Mouse (Mus musculus): ENCODE measurements around the gene Sema5b. TPM values are rescaled to one million over a fixed set of nuclear protein-coding genes. Genes with fewer than 3 reads are reported as not detected.

Gene Sema5b
- total RNA-seq, 1 experiment = 6.4 TPM

DNA sequence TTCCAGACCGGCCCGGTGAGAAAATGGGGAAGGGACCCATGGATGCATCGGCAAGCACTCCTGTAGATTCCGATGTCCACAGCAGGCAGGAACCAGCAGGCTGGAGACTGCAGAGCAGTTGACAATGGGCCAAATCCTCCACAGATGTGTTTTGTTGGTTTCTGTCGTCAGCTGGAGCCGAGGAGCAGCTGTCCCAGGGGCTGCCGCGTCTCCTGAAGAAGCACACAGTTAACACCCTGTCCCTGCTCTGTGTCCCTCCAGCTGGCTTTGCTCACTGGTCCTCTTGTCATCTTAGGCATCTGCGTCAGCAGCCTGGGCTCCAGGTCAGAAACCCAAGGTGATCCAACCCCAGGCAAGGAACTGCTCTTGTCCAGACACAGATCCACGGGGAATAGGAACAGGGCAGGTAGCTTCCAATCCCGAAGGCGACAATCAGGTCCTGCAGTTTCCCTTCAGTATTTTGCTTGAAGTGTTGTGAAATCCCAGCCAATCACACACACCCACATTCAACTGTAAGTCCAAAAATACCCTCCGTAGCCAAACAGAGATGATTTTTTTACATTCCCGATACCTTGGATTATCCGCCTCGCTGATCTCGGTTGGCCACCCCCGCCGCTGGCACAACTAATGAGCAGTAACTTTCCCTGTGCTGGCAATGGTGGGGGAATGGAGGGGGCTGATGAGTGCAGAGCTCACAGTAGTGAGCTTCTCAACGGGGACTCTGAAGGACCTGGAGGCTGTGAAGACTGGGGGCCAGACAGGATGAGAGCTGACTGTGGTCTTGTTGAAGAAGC is 63.0 kb downstream of the Sema5b start:
- DNase-seq (ENCODE audit: low read depth, low spot score) = no peak

GRCm38 (mm10) chr16:35607250-35607649 is 66.3 kb downstream of the Sema5b start:
- Histone ChIP-seq H3K4me1 (ENCODE audit: control insufficient read depth in 2 of 2, insufficient read depth in 2 of 2, low read length in 2 of 2, poor library complexity in 1 of 2) (peaks cover 7 to 10% of the 10 kb centered on the region in 2 experiments; a peak in 3 of 4 replicates), H3K36me3 (ENCODE audit: control insufficient read depth, insufficient read depth, low read length, poor library complexity, severe bottlenecking) (no peaks in the 10 kb centered on the region), H3K9ac (ENCODE audit: insufficient read depth, low read depth, low read length, poor library complexity, severe bottlenecking) (no peak overlapping the region), H3K27ac (ENCODE audit: insufficient read depth, low read depth, low read length, poor library complexity, severe bottlenecking) (no peak overlapping the region), H3K9me3 (ENCODE audit: control insufficient read depth, insufficient read depth, low read depth, low read length) (no peaks in the 10 kb centered on the region), H3K4me3 (ENCODE audit: insufficient read depth in 1 of 2, low read depth in 1 of 2, low read length in 2 of 2, poor library complexity in 1 of 2, severe bottlenecking in 1 of 2) (no peak overlapping the region)
- TF ChIP-seq CHD2 (IDR thresholded peaks at IDR 0.05; ENCODE audit: low read depth, low read length) = no peak
- TF ChIP-seq HCFC1 (IDR thresholded peaks at IDR 0.05; ENCODE audit: borderline replicate concordance, insufficient read depth, low read length) = no peak
- TF ChIP-seq MAFK (IDR thresholded peaks at IDR 0.05; ENCODE audit: insufficient read depth, low read depth, low read length) = no peak
- no peak for TF ChIP-seq ZC3H11A (IDR thresholded peaks at IDR 0.05; ENCODE audit: borderline replicate concordance, low read depth, low read length)
- no peak for TF ChIP-seq ZNF384 (IDR thresholded peaks at IDR 0.05; ENCODE audit: low read depth, low read length)
- DNase-seq (ENCODE audit: low read depth, low spot score) = no peak
- in situ Hi-C loops (cut with MboI; ENCODE audit: low sequenced_read_pairs in 2 of 2, unreplicated experiment in 2 of 2) = no loop called here

More for the DNA sequence above, 63.0 kb downstream of the Sema5b start:
- in situ Hi-C loops (cut with MboI; ENCODE audit: low sequenced_read_pairs in 2 of 2, unreplicated experiment in 2 of 2) = no loop called here
- H3K4me3 ChIP-seq (ENCODE audit: insufficient read depth in 1 of 2, low read depth in 1 of 2, low read length in 2 of 2, poor library complexity in 1 of 2, severe bottlenecking in 1 of 2) = no peak overlapping the region
- H3K4me1 ChIP-seq (ENCODE audit: control insufficient read depth in 2 of 2, insufficient read depth in 2 of 2, low read length in 2 of 2, poor library complexity in 1 of 2) = peaks cover 21 to 22% of the 10 kb centered on the region in 2 experiments
- H3K27ac ChIP-seq (ENCODE audit: insufficient read depth, low read depth, low read length, poor library complexity, severe bottlenecking) = no peak overlapping the region
- H3K36me3 ChIP-seq (ENCODE audit: control insufficient read depth, insufficient read depth, low read length, poor library complexity, severe bottlenecking) = no peaks in the 10 kb centered on the region
- no peaks in the 10 kb centered on the region for H3K9me3 ChIP-seq (ENCODE audit: control insufficient read depth, insufficient read depth, low read depth, low read length)
- no peak overlapping the region for H3K9ac ChIP-seq (ENCODE audit: insufficient read depth, low read depth, low read length, poor library complexity, severe bottlenecking)
- no peak for TF ChIP-seq ZNF384 (IDR thresholded peaks at IDR 0.05; ENCODE audit: low read depth, low read length)
- no peak for TF ChIP-seq MAFK (IDR thresholded peaks at IDR 0.05; ENCODE audit: insufficient read depth, low read depth, low read length)
- no peak for TF ChIP-seq CHD2 (IDR thresholded peaks at IDR 0.05; ENCODE audit: low read depth, low read length)
- no peak for TF ChIP-seq HCFC1 (IDR thresholded peaks at IDR 0.05; ENCODE audit: borderline replicate concordance, insufficient read depth, low read length)
- TF ChIP-seq ZC3H11A (IDR thresholded peaks at IDR 0.05; ENCODE audit: borderline replicate concordance, low read depth, low read length) = no peak

GRCm38 (mm10) chr16:35608244-35608643 is 67.3 kb downstream of the Sema5b start:
- H3K4me3 ChIP-seq (ENCODE audit: insufficient read depth in 1 of 2, low read depth in 1 of 2, low read length in 2 of 2, poor library complexity in 1 of 2, severe bottlenecking in 1 of 2) = no peak overlapping the region
- no peaks in the 10 kb centered on the region for H3K9me3 ChIP-seq (ENCODE audit: control insufficient read depth, insufficient read depth, low read depth, low read length)
- H3K36me3 ChIP-seq (ENCODE audit: control insufficient read depth, insufficient read depth, low read length, poor library complexity, severe bottlenecking) = no peaks in the 10 kb centered on the region
- H3K4me1 ChIP-seq (ENCODE audit: control insufficient read depth in 2 of 2, insufficient read depth in 2 of 2, low read length in 2 of 2, poor library complexity in 1 of 2) = peaks cover 6 to 7% of the 10 kb centered on the region in 2 experiments; a peak in 2 of 4 replicates
- DNase-seq (ENCODE audit: low read depth, low spot score) = no peak
- no peak overlapping the region for H3K27ac ChIP-seq (ENCODE audit: insufficient read depth, low read depth, low read length, poor library complexity, severe bottlenecking)
- TF ChIP-seq HCFC1 (IDR thresholded peaks at IDR 0.05; ENCODE audit: borderline replicate concordance, insufficient read depth, low read length) (no peak), CHD2 (IDR thresholded peaks at IDR 0.05; ENCODE audit: low read depth, low read length) (no peak), ZNF384 (IDR thresholded peaks at IDR 0.05; ENCODE audit: low read depth, low read length) (no peak), ZC3H11A (IDR thresholded peaks at IDR 0.05; ENCODE audit: borderline replicate concordance, low read depth, low read length) (no peak), MAFK (IDR thresholded peaks at IDR 0.05; ENCODE audit: insufficient read depth, low read depth, low read length) (no peak)
- H3K9ac ChIP-seq (ENCODE audit: insufficient read depth, low read depth, low read length, poor library complexity, severe bottlenecking) = no peak overlapping the region
- in situ Hi-C loops (cut with MboI; ENCODE audit: low sequenced_read_pairs in 2 of 2, unreplicated experiment in 2 of 2) = no loop called here

- Histone ChIP-seq H3K4me3 (ENCODE audit: insufficient read depth in 1 of 2, low read depth in 1 of 2, low read length in 2 of 2, poor library complexity in 1 of 2, severe bottlenecking in 1 of 2) (no peak overlapping the region), H3K4me1 (ENCODE audit: control insufficient read depth in 2 of 2, insufficient read depth in 2 of 2, low read length in 2 of 2, poor library complexity in 1 of 2) (peaks cover 3 to 4% of the 10 kb centered on the region in 2 experiments; a peak in 2 of 4 replicates), H3K36me3 (ENCODE audit: control insufficient read depth, insufficient read depth, low read length, poor library complexity, severe bottlenecking) (no peaks in the 10 kb centered on the region), H3K27ac (ENCODE audit: insufficient read depth, low read depth, low read length, poor library complexity, severe bottlenecking) (no peak overlapping the region), H3K9ac (ENCODE audit: insufficient read depth, low read depth, low read length, poor library complexity, severe bottlenecking) (no peak overlapping the region), H3K9me3 (ENCODE audit: control insufficient read depth, insufficient read depth, low read depth, low read length) (no peaks in the 10 kb centered on the region)
- in situ Hi-C loops (cut with MboI; ENCODE audit: low sequenced_read_pairs in 2 of 2, unreplicated experiment in 2 of 2) = no loop called here
- TF ChIP-seq CHD2 (IDR thresholded peaks at IDR 0.05; ENCODE audit: low read depth, low read length) (no peak), MAFK (IDR thresholded peaks at IDR 0.05; ENCODE audit: insufficient read depth, low read depth, low read length) (no peak), ZNF384 (IDR thresholded peaks at IDR 0.05; ENCODE audit: low read depth, low read length) (no peak), HCFC1 (IDR thresholded peaks at IDR 0.05; ENCODE audit: borderline replicate concordance, insufficient read depth, low read length) (no peak), ZC3H11A (IDR thresholded peaks at IDR 0.05; ENCODE audit: borderline replicate concordance, low read depth, low read length) (no peak)
- DNase-seq (ENCODE audit: low read depth, low spot score) = no peak
Measured at GRCm38 (mm10) chr16:35609561-35609960, 68.6 kb downstream of the Sema5b start.

All from ES-E14 (cell line).